Mouse (Mus musculus) brain, embryonic 14.5 days (tissue): Measurements from ENCODE around the gene Sorcs2. TPM values are rescaled to one million over a fixed set of nuclear protein-coding genes. Genes with fewer than 3 reads are reported as not detected.

ENCODE experiments used
- DNase-seq: peaks from one replicate; pipeline ENCODE4 v3.0.0-alpha.2; 2011; ENCODE audit warnings: low read depth
- CTCF ChIP-seq: fragments of 200-500 bp; IDR thresholded peaks from 2 replicates; pipeline ENCODE4 v1.5.1; 2012; ENCODE audit warnings: inconsistent platforms, mild to moderate bottlenecking, moderate library complexity, borderline replicate concordance; ENCODE audit not compliant: insufficient read depth, insufficient read length; ENCODE audit errors: extremely low read depth
- POLR2A ChIP-seq: fragments of 200-500 bp; IDR thresholded peaks from 2 replicates; pipeline ENCODE4 v1.6.1; 2012; ENCODE audit warnings: mild to moderate bottlenecking, inconsistent platforms, borderline replicate concordance; ENCODE audit not compliant: poor library complexity, insufficient read depth, insufficient read length, severe bottlenecking; ENCODE audit errors: extremely low read depth
- polyA plus RNA-seq: library from polyadenylated mRNA; depleted of rRNA; stranded (reverse); fragments of >200 nt; gene quantifications from 2 replicates; pipeline ENCODE4 v1.2.3, GENCODE M21; 2012

Sorcs2 gene
- polyA plus RNA-seq, 1 experiment, result 29.0 TPM

- TF ChIP-seq POLR2A, result no peak
- no peak for TF ChIP-seq CTCF
- no peak for DNase-seq
Observed at GRCm38 (mm10) chr5:36112696-36113095, 285.2 kb downstream of the Sorcs2 start.

- no peak for DNase-seq
- TF ChIP-seq POLR2A (no peak), CTCF (no peak)
Observed at GRCm38 (mm10) chr5:36111516-36111915, 286.4 kb downstream of the Sorcs2 start.

- peak; percentile 85 for DNase-seq
- TF ChIP-seq CTCF (no peak), POLR2A (no peak)
Observed at GRCm38 (mm10) chr5:36108339-36108887, 289.5 kb downstream of the Sorcs2 start.

GRCm38 (mm10) chr5:36103483-36103882 lies 294.5 kb downstream of the Sorcs2 start:
- no peak for DNase-seq
- peak; percentile 24; the same call in 1 of the 2 replicates for TF ChIP-seq CTCF
- no peak for TF ChIP-seq POLR2A

GRCm38 (mm10) chr5:36101129-36101528 lies 296.8 kb downstream of the Sorcs2 start:
- TF ChIP-seq CTCF (no peak), POLR2A (no peak)
- peak; percentile 46 for DNase-seq

- TF ChIP-seq POLR2A (no peak), CTCF (no peak)
- DNase-seq, result no peak
Observed at GRCm38 (mm10) chr5:36100488-36100887, 297.5 kb downstream of the Sorcs2 start.

- TF ChIP-seq CTCF, result no peak
- no peak for TF ChIP-seq POLR2A
- peak; percentile 49 for DNase-seq
Observed at GRCm38 (mm10) chr5:36099662-36100061, 298.3 kb downstream of the Sorcs2 start.

- peak; percentile 27 for DNase-seq
- TF ChIP-seq CTCF (no peak), POLR2A (no peak)
Observed at GRCm38 (mm10) chr5:36096046-36096445, 301.9 kb downstream of the Sorcs2 start.

GRCm38 (mm10) chr5:36090036-36090435 lies 307.9 kb downstream of the Sorcs2 start:
- no peak for DNase-seq

GRCm38 (mm10) chr5:36089243-36089642 lies 308.7 kb downstream of the Sorcs2 start:
- no peak for DNase-seq
- TF ChIP-seq POLR2A (no peak), CTCF (no peak)

More at GRCm38 (mm10) chr5:36090036-36090435, 307.9 kb downstream of the Sorcs2 start:
- TF ChIP-seq POLR2A, result no peak
- no peak for TF ChIP-seq CTCF

- no peak for DNase-seq
Observed at GRCm38 (mm10) chr5:36086931-36087330, 311.0 kb downstream of the Sorcs2 start.

GRCm38 (mm10) chr5:36085621-36086020 lies 312.3 kb downstream of the Sorcs2 start:
- TF ChIP-seq CTCF (no peak), POLR2A (no peak)
- no peak for DNase-seq

More at GRCm38 (mm10) chr5:36086931-36087330, 311.0 kb downstream of the Sorcs2 start:
- TF ChIP-seq CTCF (no peak), POLR2A (no peak)

- DNase-seq, result no peak
- no peak for TF ChIP-seq POLR2A
Observed at GRCm38 (mm10) chr5:36083869-36084565, 313.9 kb downstream of the Sorcs2 start.
